Mouse (Mus musculus) MEL (cell line): ENCODE data around the gene Ptms.

Source experiments
- CTCF ChIP-seq, 3 experiments: IDR thresholded peaks in 2 of 3; conservative IDR thresholded peaks in 1 of 3; 2 replicates each; pipeline ENCODE4 v1.5.1; 2011 to 2012; ENCODE audit warnings: low read length in 3 of 3, low read depth in 2 of 3, mild to moderate bottlenecking in 2 of 3, improper control_type of control experiment in 1 of 3, inconsistent platforms in 1 of 3, mixed read lengths in 1 of 3, moderate library complexity in 1 of 3; ENCODE audit not compliant: control insufficient read depth in 1 of 3, insufficient read depth in 1 of 3, poor library complexity in 1 of 3, severe bottlenecking in 1 of 3
- ELF1 ChIP-seq: IDR thresholded peaks from 2 replicates; pipeline ENCODE4 v1.6.1; 2014; ENCODE audit warnings: low read depth, mild to moderate bottlenecking, inconsistent platforms, low read length, improper control_type of control experiment, moderate library complexity
- HCFC1 ChIP-seq: IDR thresholded peaks from 2 replicates; pipeline ENCODE4 v1.6.1; 2012; ENCODE audit warnings: low read depth, mild to moderate bottlenecking, inconsistent platforms, low read length, improper control_type of control experiment, moderate library complexity
- JUND ChIP-seq: IDR thresholded peaks from 2 replicates; pipeline ENCODE4 v1.6.1; 2011; ENCODE audit warnings: low read depth, mild to moderate bottlenecking, improper control_type of control experiment, low read length
- MAFK ChIP-seq: IDR thresholded peaks from 2 replicates; pipeline ENCODE4 v1.6.1; 2011; ENCODE audit warnings: low read depth, mild to moderate bottlenecking, low read length, improper control_type of control experiment, borderline replicate concordance
- NRF1 ChIP-seq: IDR thresholded peaks from 2 replicates; pipeline ENCODE4 v1.6.1; 2014; ENCODE audit warnings: low read depth, mild to moderate bottlenecking, inconsistent platforms, low read length, improper control_type of control experiment, moderate library complexity; ENCODE audit not compliant: poor library complexity, insufficient read depth, severe bottlenecking
- POLR2A ChIP-seq, 2 experiments: IDR thresholded peaks; 2 replicates each; pipeline ENCODE4 v1.6.1; 2011 to 2012; ENCODE audit warnings: low read length in 2 of 2, mild to moderate bottlenecking in 2 of 2, control low read depth in 1 of 2, improper control_type of control experiment in 1 of 2, low read depth in 1 of 2, moderate library complexity in 1 of 2; ENCODE audit not compliant: control insufficient read depth in 1 of 2, insufficient read depth in 1 of 2, poor library complexity in 1 of 2
- RCOR1 ChIP-seq: IDR thresholded peaks from 2 replicates; pipeline ENCODE4 v1.6.1; 2012; ENCODE audit warnings: low read depth, mild to moderate bottlenecking, inconsistent platforms, low read length, improper control_type of control experiment
- ZC3H11A ChIP-seq: IDR thresholded peaks from 2 replicates; pipeline ENCODE4 v1.6.1; 2012; ENCODE audit warnings: low read depth, mild to moderate bottlenecking, inconsistent platforms, low read length, improper control_type of control experiment

DNA sequence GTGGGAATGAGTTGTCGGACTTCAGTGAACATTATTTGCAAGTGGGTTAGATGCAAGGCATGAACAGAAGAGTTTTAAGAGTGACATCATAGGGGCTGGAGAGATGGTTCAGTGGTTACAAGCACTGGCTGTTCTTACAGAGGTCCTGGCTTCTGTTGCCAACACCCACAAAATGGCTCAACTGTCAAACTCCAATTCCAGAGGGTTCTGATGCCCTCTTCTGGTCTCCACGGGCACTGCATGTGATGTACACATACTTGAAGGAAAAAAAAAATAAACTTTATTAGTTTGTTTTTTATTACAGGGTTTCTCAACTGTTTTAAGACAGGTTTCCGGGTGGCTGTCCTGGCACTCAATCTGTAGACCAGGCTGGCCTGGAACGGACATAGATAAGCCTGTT, 47.9 kb upstream of the Ptms start:
- TF ChIP-seq RCOR1, result no peak
- peak; percentile 55 for TF ChIP-seq ZC3H11A
- no peak for TF ChIP-seq NRF1
- TF ChIP-seq JUND, result no peak
- no peak for TF ChIP-seq ELF1
- TF ChIP-seq HCFC1, result no peak; the same call in 1 of the 2 replicates
- TF ChIP-seq POLR2A (IDR thresholded peaks at IDR 0.05; ENCODE audit: control insufficient read depth in 1 of 2, insufficient read depth in 1 of 2, low read depth in 1 of 2, low read length in 2 of 2, poor library complexity in 1 of 2), result no peak; a peak in 1 of 4 replicates
- no peak for TF ChIP-seq MAFK
- TF ChIP-seq CTCF (IDR thresholded peaks at IDR 0.05 in 2 of 3, conservative IDR thresholded peaks at IDR 0.05 in 1 of 3; ENCODE audit: control insufficient read depth in 1 of 3, insufficient read depth in 1 of 3, low read depth in 2 of 3, low read length in 3 of 3, poor library complexity in 1 of 3, severe bottlenecking in 1 of 3), result peak; percentile 62 to 69 (median 64)
